Mouse (Mus musculus) G1E (cell line): ENCODE results near the gene Tufm.

Experiments used
- CTCF ChIP-seq: IDR thresholded peaks from 2 replicates; pipeline ENCODE4 v1.5.1; 2012; ENCODE audit warnings: low read depth, low read length, inconsistent platforms, mixed read lengths
- GATA1 ChIP-seq: IDR thresholded peaks from 2 replicates; pipeline ENCODE4 v1.6.1; 2012; ENCODE audit warnings: borderline replicate concordance, low read length, inconsistent platforms, mixed read lengths
- GATA2 ChIP-seq: IDR thresholded peaks from 2 replicates; pipeline ENCODE4 v1.6.1; 2012; ENCODE audit warnings: low read depth, low read length, inconsistent platforms, borderline replicate concordance
- POLR2AphosphoS5 ChIP-seq: IDR thresholded peaks from 2 replicates; pipeline ENCODE4 v1.6.1; 2012; ENCODE audit warnings: low read depth, low read length, inconsistent platforms; ENCODE audit not compliant: insufficient replicate concordance
- TAL1 ChIP-seq: conservative IDR thresholded peaks from 2 replicates; pipeline ENCODE4 v1.6.1; 2012; ENCODE audit warnings: low read depth, low read length, inconsistent platforms, mixed read lengths

- TF ChIP-seq CTCF (no peak), GATA1 (no peak), TAL1 (no peak), POLR2AphosphoS5 (no peak), GATA2 (no peak)
Measured at GRCm38 (mm10) chr7:126464836-126465235, 22.3 kb upstream of the Tufm start.
